ENCODE assay signal across 9 mouse cellular contexts in genomic region chr4:57141908-57142361, GRCm38 (mm10). TPM values are rescaled to one million over a fixed set of nuclear protein-coding genes. Genes with fewer than 3 reads are reported as not detected.
DNase-seq lines count a peak whose midpoint lies in the region; ATAC-seq and TF ChIP-seq lines count a peak whose summit lies in the region.
"Had no signal": no experiment of that assay in that cellular context is flagged by ENCODE, and none has a peak within 500 bp of the region (broad histone marks: within the 10 kb centered on the region; RNA-seq: fewer than 3 reads in every experiment).

No protein-coding gene starts in this region.

- no peak for ATAC-seq in liver, embryonic 11.5 days (replicated peaks; ENCODE audit: low FRiP score)

- no peaks in the 10 kb centered on the region for H3K9me3 ChIP-seq in ES-E14 (ENCODE audit: control insufficient read depth, insufficient read depth, low read depth, low read length)
- H3K9me3 ChIP-seq in embryonic facial prominence, embryonic 10.5 days: no peaks in the 10 kb centered on the region
- no peaks in the 10 kb centered on the region for H3K9me3 ChIP-seq in liver, embryonic 11.5 days (ENCODE audit: control insufficient read depth, low read length)

- H3K36me3 ChIP-seq in ES-E14 (ENCODE audit: control insufficient read depth, insufficient read depth, low read length, poor library complexity, severe bottlenecking): no peaks in the 10 kb centered on the region
- H3K36me3 ChIP-seq in embryonic facial prominence, embryonic 10.5 days (replicated peaks): no peaks in the 10 kb centered on the region
- no peaks in the 10 kb centered on the region for H3K36me3 ChIP-seq in liver, embryonic 11.5 days (ENCODE audit: control insufficient read depth, insufficient read depth, low read length)

- no peak for TF ChIP-seq POLR2A in olfactory bulb, adult 2 months (IDR thresholded peaks at IDR 0.05; ENCODE audit: insufficient read depth, low read depth, low read length)

- peaks cover 0 to 7% of the 10 kb centered on the region in 2 experiments; a peak in 1 of 4 replicates for H3K4me1 ChIP-seq in ES-E14 (ENCODE audit: control insufficient read depth in 2 of 2, insufficient read depth in 2 of 2, low read length in 2 of 2, poor library complexity in 1 of 2)
- H3K4me1 ChIP-seq in embryonic facial prominence, embryonic 10.5 days: peaks cover 46% of the 10 kb centered on the region
- H3K4me1 ChIP-seq in liver, embryonic 11.5 days (replicated peaks; ENCODE audit: control insufficient read depth, insufficient read depth, low read length): peaks cover 3% of the 10 kb centered on the region; the same call in 1 of the 2 replicates
- H3K4me1 ChIP-seq in olfactory bulb, adult 2 months (ENCODE audit: control insufficient read depth, insufficient read depth, low read length): peaks cover 27% of the 10 kb centered on the region

- H3K27ac ChIP-seq in ES-E14 (ENCODE audit: insufficient read depth, low read depth, low read length, poor library complexity, severe bottlenecking): no peak overlapping the region
- H3K27ac ChIP-seq in embryonic facial prominence, embryonic 10.5 days (replicated peaks): no peak overlapping the region
- no peak overlapping the region for H3K27ac ChIP-seq in liver, embryonic 11.5 days (ENCODE audit: low read depth, low read length)
- H3K27ac ChIP-seq in olfactory bulb, adult 2 months (ENCODE audit: insufficient read depth, low read depth, low read length): no peak overlapping the region

- in situ Hi-C loops in ES-E14 (cut with MboI; ENCODE audit: low sequenced_read_pairs in 2 of 2, unreplicated experiment in 2 of 2): no loop called here

- H3K4me3 ChIP-seq in ES-E14 (ENCODE audit: insufficient read depth in 1 of 2, low read depth in 1 of 2, low read length in 2 of 2, poor library complexity in 1 of 2, severe bottlenecking in 1 of 2): peak overlapping the region; percentile 88
- peak overlapping the region; percentile 76 for H3K4me3 ChIP-seq in embryonic facial prominence, embryonic 10.5 days
- peak overlapping the region; percentile 70 for H3K4me3 ChIP-seq in liver, embryonic 11.5 days (ENCODE audit: low read depth, low read length)
- H3K4me3 ChIP-seq in olfactory bulb, adult 2 months (ENCODE audit: insufficient read depth, low read depth, low read length): peak overlapping the region; percentile 97

- peak overlapping the region; percentile 57; the same call in 1 of the 2 replicates for H3K9ac ChIP-seq in ES-E14 (ENCODE audit: insufficient read depth, low read depth, low read length, poor library complexity, severe bottlenecking)
- no peak overlapping the region for H3K9ac ChIP-seq in liver, embryonic 11.5 days (ENCODE audit: low read depth, low read length)

- peak; percentile 94 for DNase-seq in heart, adult 11 months
- no peak for DNase-seq in heart, postnatal 25 days (ENCODE audit: low spot score)
- no peak for DNase-seq in ES-E14 (ENCODE audit: low read depth, low spot score)
- DNase-seq in embryonic facial prominence, embryonic 10.5 days (ENCODE audit: low spot score): peak; percentile 61
- peak; percentile 25 for DNase-seq in heart, postnatal 4 days
- DNase-seq in liver, embryonic 11.5 days (ENCODE audit: low spot score): peak; percentile 40
- no peak for DNase-seq in layer of hippocampus, adult 18-20 months (ENCODE audit: low spot score in 2 of 2)

- intact Hi-C loops in heart, postnatal 25 days (cut with DNase I): loop anchor here (5.0 kb wide), 1 partner anchor 125 kb away; no protein-coding TSS in a partner anchor

- TF ChIP-seq CTCF in olfactory bulb, adult 2 months (IDR thresholded peaks at IDR 0.05; ENCODE audit: insufficient read depth, low read depth, low read length): no peak

- 2% methylated on average over 26 of the region's 26 CpGs for whole genome bisulfite sequencing in embryonic facial prominence, embryonic 10.5 days
- 8% methylated on average over 26 of the region's 26 CpGs for WGBS in liver, embryonic 11.5 days
- WGBS in olfactory bulb, adult 2 months: 24% methylated on average over 26 of the region's 26 CpGs

- peak overlapping the region; percentile 90 for H3K4me2 ChIP-seq in liver, embryonic 11.5 days

- peaks cover 76% of the 10 kb centered on the region for H3K27me3 ChIP-seq in embryonic facial prominence, embryonic 10.5 days (replicated peaks; ENCODE audit: low read depth, poor library complexity, severe bottlenecking)
- H3K27me3 ChIP-seq in liver, embryonic 11.5 days (replicated peaks; ENCODE audit: control insufficient read depth, insufficient read depth, low read length): peaks cover 52% of the 10 kb centered on the region

TF ChIP-seq in ES-E14, 5 proteins besides CTCF, POLR2A, EP300 and RAD21:
- TF ChIP-seq ZNF384 (IDR thresholded peaks at IDR 0.05; ENCODE audit: low read depth, low read length) (no peak), MAFK (IDR thresholded peaks at IDR 0.05; ENCODE audit: insufficient read depth, low read depth, low read length) (no peak), HCFC1 (IDR thresholded peaks at IDR 0.05; ENCODE audit: borderline replicate concordance, insufficient read depth, low read length) (no peak), ZC3H11A (IDR thresholded peaks at IDR 0.05; ENCODE audit: borderline replicate concordance, low read depth, low read length) (no peak), CHD2 (IDR thresholded peaks at IDR 0.05; ENCODE audit: low read depth, low read length) (no peak)

RNA-seq across cellular contexts. Expression of gene Epb41l4b, which starts 1.3 kb away (rescaled TPM):
- 1 to 10 TPM; 3.1 to 3.4 TPM for total RNA-seq in heart, postnatal 25 days (2021)
- 4.7 and 6.2 TPM in 2 replicates for total RNA-seq in ES-E14 (2012; rRNA removed)
- 1.2 and 1.4 TPM in 2 replicates for polyA plus RNA-seq in embryonic facial prominence, embryonic 10.5 days (2016; fragmentation: Nextera tagmentation; extraction: Ambion mirVana)
- 1 to 10 TPM; 4.9 to 5.4 TPM for total RNA-seq in heart, postnatal 4 days (2021)
- 2.1 and 2.3 TPM in 2 replicates for polyA plus RNA-seq in liver, embryonic 11.5 days (2014; fragmentation: Nextera tagmentation; extraction: Ambion mirVana)
- polyA plus RNA-seq in olfactory bulb, adult 2 months (2012; ENCODE audit: insufficient read depth, insufficient read length, low replicate concordance, missing spikeins): not detected in 2 replicates
- total RNA-seq in layer of hippocampus, adult 18-20 months (2021): 10 to 100 TPM; 24.9 to 29.8 TPM
- total RNA-seq: MEL had no signal

Comparison
In these comparisons a context has a peak if more than half of its experiments do, and no peak if none do; other contexts are left out.
1. DNase-seq: peak in heart, adult 11 months (single experiment), embryonic facial prominence, embryonic 10.5 days (single experiment), heart, postnatal 4 days (single experiment) and liver, embryonic 11.5 days (single experiment); none in heart, postnatal 25 days (single experiment), ES-E14 (single experiment) and layer of hippocampus, adult 18-20 months (0 of 2).
2. Peak in every context shown above with its lines, with median percentiles within 50 percentile points of each other: H3K4me3 ChIP-seq.